Mouse (Mus musculus) ES-CJ7 (cell line): Measurements from ENCODE around the gene Prss22.
A peak's percentile ranks its signal among the peaks of the same experiment; 100 is the strongest.

Experiments used
- DNase-seq: peaks from one replicate; pipeline ENCODE4 v3.0.0; 2011; ENCODE audit warnings: low read depth, low spot score

Prss22 gene

DNA sequence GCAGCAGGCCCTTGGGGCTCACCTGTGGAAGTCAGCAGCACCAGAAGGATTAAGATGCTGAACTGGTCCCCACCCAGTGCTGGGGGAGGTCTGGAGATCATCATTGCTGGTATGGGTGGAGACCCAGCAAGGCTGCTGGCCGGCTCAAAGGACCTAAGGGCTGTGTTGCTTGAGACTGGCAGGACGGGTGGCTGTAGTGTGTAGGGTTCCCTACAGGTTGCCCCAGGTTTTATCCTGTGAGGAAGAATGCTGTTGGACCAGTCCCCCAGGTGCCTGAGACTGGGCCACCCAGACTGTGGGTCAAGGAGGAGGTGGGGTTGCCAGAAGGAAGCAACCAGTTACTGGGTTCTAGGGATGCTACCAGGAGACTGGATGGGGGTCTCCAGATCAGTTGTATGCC is at the start of gene Prss22:
Gene Prss22, minus strand, starts transcription at position 200 of the 400 bp plus-strand sequence.
- no peak for DNase-seq

DNA sequence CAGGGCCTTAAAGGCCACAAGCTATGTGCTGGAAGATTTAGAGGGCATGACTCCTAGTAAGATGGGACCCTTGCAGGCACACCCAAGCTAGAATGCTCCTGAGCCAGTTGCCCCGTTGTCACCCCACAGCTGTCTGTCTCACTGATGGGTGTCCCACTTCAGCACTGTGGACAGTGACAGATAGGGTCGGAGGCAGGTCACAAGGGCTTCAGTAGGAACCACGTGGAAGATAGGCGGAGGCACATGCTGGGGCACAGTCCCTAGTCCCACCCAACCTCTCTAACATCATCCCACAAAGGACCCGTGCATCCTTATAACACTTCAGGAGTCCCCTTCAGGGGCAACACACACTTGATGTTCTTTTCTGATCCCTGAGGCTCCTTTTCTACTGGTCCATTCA is 48.1 kb upstream of the Prss22 start:
- DNase-seq = peak; percentile 74

- no peak for DNase-seq
Observed at GRCm38 (mm10) chr17:24045608-24046007, 47.7 kb upstream of the Prss22 start.

DNA sequence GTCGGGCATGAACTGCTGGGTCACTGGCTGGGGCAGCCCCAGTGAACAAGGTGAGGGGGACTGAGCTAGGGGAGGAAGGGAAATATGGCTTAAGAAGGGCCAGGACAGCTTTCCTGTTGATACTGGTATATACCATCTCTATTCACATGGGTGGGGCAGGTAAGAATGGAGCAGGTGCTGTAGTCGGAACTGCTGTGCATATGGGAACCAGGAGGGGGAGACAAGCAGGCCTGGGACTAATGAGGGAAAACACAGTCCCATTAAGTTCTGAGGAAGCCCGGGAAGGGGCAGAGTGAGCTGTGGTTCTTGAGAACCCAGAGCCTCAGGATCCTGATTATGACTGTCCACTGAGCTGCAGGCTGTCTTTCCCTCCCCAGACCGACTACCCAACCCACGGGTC is 46.6 kb upstream of the Prss22 start:
- DNase-seq = peak; percentile 73

- DNase-seq = no peak
Observed at GRCm38 (mm10) chr17:24037844-24038243, 39.9 kb upstream of the Prss22 start, which contains the start of gene Prss27. TSS of gene Prss27 (plus strand) at chr17:24038144.

DNA sequence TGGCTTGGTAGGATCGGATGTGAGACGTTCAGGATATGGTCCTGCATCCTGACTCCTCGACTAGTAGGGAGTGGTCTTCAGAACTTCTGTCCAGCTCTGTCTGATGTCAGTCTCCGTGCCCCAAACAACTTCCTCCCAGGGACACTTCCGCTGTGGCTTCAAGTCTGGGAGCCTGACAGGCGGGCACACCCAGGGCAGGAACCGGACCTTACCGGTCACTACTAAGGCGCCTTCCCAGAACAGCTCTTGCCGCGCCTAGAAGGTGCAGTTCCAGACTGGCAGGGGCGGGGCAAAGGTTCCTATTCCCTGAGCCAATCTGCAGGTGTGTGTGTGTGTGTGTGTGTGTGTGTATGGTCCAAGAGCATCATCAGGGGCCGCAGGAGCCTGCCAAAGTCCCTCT is 39.5 kb upstream of the Prss22 start:
- DNase-seq = no peak

DNA sequence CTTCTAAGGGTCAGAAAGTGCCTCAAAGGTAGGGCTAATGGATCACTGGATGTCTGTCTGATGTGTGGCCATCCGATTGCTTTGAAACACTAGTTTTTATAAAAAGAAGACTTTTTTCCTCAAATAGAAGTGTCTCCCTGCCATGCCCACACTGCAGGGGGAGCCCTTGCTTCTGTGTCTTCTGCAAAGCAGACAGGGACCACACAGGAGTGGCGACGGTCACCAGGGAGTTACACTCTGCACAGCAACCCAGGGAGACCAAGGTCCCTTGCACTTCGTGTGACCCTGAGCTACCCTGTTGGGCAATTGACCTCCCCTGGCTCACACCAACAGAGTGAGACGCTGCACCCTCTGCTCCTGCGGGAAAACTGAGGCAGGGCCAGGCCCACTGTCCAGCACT is 39.1 kb upstream of the Prss22 start:
- no peak for DNase-seq

DNA sequence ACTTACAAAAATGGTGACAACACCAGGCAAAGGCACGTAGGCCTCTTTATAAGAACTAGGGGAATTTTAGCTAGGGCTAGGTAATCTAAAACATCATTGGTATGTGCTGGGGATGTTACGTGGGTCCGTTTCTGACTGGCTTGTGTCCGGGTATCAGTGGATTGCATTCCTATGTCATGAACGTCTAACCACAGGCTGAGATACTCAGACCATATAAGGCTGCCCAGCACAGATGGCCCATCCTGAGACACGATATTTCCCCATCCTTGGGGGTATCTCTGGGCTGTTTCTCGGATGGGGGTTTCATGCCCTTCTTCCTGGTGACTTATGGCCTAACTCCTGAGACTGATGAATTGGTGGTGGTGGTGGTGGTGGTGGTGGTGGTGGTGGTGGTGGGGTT is 37.2 kb upstream of the Prss22 start:
- DNase-seq = no peak

- DNase-seq = peak; percentile 66
Observed at GRCm38 (mm10) chr17:24030551-24030950, 32.7 kb upstream of the Prss22 start.

- DNase-seq = no peak
Observed at GRCm38 (mm10) chr17:24029477-24029876, 31.6 kb upstream of the Prss22 start.

DNA sequence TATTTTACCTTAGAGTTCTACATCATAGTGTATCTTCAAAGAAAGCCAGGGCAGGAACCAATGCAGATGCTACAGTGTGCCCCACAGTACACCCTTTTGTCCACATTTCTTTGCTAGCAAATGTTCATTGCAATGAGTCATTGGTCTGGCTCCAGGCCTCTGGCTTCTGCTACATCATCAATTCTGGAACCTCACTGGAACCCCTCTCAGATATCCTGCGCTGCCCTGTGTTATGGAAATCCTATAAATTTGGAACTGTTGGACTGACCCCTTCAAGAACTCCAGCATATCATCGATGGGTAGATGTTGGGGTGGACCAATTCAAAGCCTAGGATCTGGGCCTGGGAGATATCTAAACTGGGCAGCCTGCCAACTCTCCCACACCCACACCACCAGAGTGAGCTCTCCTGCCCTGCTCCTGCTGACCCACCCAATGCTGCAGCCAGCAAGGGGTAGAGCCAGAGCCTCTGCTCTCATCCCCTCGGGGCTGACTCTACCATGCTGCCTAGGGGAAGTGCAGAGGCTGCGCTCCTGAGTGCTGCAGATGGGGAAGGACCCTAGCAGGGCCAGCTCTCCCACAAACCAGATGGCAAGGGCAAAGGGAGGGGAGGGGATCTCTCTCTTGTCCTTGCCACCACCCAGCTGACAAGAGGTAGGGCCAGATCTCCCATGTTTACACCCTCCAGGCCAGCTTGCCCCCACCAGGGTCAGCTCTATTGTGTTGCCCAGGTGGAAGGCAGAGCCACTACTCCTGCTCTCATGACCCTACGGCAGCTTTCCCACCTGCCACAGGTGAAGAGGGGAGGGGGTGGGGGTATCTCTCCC is 23.7 kb upstream of the Prss22 start:
- no peak for DNase-seq

DNA sequence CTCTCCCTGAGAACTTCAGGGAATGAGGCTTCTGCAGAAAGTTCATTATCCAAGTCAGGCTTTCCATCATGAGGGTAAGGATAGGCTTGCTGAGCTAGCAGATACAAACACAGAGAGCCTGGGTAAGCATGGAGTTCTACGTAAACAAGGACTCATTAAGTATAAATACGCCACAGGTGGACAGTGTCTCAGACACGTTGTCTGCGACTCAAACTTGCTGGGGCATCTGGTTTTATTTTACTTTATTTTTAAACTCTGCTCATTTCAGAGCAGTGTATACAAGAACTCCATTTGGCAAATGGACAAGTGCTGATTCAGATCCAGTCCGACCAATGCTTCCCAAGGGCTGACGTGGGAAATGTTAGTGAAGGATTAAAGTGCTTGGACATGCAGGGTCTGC is 22.8 kb upstream of the Prss22 start:
- no peak for DNase-seq

DNA sequence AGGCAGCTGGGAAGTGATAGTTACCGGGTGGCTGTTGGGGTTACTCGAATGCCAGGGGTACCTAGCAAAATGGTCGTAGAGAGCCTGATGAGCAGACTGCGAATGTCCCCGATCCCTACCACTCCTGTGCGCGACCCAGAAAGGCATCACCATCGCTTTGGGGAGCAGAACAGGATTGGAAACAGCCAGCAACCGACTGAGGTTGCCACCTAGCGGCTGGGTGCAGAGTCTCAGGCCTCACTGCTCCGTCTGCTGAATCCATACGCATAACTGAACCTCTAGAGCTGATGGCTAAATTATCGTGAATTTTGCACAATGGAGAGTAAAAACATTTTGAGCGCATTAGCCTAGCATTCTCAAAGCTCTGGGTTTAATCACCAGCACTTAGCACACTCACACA is 17.8 kb upstream of the Prss22 start:
- DNase-seq = peak; percentile 80

- DNase-seq = peak; percentile 51
Observed at GRCm38 (mm10) chr17:24014433-24014965, 16.6 kb upstream of the Prss22 start.

DNA sequence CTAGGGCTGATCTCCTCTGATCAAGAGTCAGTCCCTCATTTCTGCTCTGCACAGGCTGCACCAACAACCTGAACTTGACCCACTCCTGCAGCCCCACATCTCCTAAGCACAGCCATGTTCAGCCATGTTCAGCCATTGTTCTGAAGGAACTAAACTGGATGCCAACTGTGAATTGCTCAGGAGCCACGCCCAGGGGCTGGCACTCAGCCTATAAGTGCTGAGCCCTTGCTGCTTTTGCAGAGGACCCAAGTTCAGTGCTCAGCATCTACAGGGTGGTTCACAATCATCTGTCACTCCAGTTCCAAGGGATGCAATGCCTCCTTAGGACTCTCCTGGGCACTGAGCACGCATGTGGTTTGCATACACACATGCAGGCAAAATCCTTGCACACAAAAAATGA is 15.0 kb upstream of the Prss22 start:
- no peak for DNase-seq

DNA sequence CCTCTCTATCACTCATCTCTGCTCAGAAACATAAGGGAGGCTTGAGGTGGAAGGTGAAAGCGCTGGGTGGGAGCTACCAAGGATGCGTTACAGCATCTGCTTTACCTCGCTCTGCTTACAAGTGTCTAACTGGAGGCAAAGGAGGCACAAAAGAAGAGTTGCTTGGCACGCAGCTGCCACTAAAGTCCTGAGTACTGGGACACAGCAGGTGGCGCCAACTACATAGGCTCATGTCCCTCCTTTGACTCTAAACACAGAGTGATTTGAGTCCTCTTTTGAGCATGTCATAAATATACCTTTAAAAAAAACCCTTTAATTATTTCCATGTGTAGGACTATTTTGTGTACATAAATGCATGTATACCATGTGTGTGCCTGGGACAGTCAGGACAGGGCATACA is 11.7 kb upstream of the Prss22 start:
- DNase-seq = no peak

GRCm38 (mm10) chr17:24008105-24008504 is 10.2 kb upstream of the Prss22 start:
- DNase-seq = no peak

DNA sequence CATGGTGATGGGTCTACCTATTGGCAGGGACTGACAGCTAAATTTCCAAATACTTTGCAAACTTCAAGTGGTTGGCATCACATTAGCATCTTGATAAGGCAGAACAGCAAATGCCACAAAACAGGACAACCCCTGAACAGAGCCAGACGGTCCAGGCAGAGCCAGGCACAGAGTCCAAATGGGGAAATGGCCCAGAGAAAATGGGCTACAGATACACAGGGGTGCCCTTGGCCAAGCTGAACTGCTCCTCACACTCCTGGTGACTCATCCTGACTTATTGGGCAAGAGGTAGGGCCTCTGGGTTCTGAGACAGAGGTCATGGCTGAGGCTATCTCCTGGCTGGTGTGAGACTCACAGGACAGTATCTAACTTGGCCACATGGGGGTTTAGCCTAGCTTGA is 9.5 kb upstream of the Prss22 start:
- no peak for DNase-seq

GRCm38 (mm10) chr17:24006930-24007329 is 9.0 kb upstream of the Prss22 start:
- DNase-seq = no peak

DNA sequence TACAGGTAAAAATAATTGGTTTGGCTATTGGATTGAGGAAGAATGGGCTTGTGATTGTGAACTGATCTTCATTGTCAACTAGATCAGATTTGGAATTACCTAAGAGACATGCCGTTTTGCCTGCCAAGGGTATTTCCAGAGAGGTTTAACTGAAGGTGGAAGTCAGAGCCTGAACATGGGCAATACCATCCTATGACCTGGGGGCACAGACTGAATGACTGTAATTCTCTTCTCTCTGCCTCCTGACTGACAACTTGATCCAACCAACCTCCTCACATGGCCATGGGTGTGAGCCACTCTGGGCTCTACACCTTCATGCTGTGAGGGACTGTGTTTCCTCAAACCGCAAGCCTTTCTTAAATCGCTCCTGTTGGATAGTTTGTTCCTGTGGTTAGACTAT is 7.1 kb upstream of the Prss22 start:
- DNase-seq = no peak

GRCm38 (mm10) chr17:24004071-24004665 is 6.3 kb upstream of the Prss22 start:
- DNase-seq = no peak

DNA sequence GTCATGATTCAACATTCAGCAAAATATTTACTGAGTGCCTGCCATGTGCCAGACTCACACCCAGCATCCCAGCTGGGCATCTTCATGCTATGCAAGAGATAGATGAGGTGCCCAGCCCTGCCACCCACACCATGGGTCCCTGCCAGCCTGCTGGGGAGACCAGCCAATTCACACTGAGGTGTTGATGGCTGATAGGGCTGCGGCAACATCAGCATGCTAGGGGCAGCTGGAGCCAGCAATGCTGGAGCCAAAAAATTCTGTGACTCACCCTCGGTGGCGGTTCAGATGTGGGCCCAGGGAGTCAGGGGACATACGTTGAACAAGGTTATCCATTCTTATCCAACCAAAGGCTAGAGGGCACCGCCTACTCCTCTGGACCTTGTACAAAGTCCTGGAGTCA is 2.5 kb upstream of the Prss22 start:
- no peak for DNase-seq

DNA sequence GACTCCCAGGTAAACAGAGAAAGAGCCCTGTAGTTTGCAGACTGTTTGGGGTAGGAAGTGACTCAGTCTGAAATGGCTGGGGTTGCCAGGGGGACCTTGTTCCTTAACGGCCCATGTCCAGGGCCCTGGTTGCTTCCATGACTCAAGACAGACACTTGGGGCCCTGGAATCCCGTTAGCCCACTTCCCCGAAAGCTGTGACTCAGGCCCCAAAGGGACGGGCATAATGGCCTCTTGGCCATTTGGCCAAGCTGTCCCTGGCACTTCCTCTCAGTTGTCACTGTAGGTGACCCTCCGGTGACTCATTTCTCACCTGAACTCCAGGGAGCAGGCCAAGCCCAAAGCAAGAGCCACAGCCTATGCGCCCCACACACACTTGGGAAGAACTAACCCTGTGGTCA is 483 bp upstream of the Prss22 start:
- DNase-seq = no peak
